Mouse (Mus musculus): ENCODE measurements at regions not wholly inside any gene's neighbourhood (a gene's known extent, or its start where the extent isn't known, plus 50 kb on each side); places are given as distances from the start of the nearest gene placed in this dataset.

DNA sequence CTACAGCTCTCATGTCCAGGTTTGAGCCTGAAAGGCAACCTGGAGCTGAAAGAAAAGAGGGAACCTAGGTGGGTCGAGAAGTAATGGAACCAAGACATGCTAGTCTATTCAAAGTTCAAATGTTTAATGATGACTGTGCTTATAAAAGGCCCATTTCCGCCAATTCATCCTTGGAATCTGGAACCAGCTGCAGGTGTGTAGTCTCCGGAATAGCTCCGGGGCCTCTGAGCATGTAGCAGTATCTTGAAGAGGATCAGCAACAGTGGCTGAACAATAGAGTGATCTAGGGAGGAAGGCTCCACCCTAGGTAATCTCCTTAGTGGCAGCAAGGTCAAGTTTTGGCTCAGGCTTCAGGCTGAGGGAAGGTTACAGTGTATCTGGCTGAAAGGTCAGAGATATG, 103.4 kb downstream of the Ly6f start:
- TF ChIP-seq CTCF (IDR thresholded peaks at IDR 0.05) (no peak), EP300 (IDR thresholded peaks at IDR 0.05) (no peak)

Data from lung, postnatal 0 days (tissue).